Mouse (Mus musculus): ENCODE measurements around the gene Rab11fip3.

DNA sequence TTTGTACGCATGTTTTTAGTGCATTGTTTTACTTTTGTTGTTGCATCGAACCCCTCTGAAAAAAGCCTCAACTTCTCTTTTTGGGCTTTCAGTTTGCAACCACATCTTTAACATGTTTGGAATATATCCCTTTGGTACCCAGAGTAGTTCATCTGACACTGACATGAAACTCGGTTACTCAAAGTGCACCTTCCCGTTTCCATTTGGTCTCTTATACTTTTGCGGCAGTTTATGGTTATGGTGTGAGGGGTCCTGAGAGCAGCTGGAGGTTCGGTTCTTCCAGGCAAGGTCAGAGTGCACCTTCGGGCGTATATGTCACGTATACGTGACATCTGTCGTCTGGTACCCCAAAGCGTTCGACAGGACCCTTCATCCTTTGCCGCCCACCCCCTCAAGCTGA is 43.4 kb upstream of the Rab11fip3 start:
- TF ChIP-seq POLR2A (IDR thresholded peaks at IDR 0.05; ENCODE audit: low read depth, low read length) (no peak), CTCF (conservative IDR thresholded peaks at IDR 0.05; ENCODE audit: insufficient read depth, insufficient read length, low read depth, low read length) (no peak)
